Mouse (Mus musculus) myocyte (in vitro differentiated cells): ENCODE measurements around the gene Fcgr3.

Experiments
- CEBPB ChIP-seq: IDR thresholded peaks from 2 replicates; pipeline ENCODE4 v1.6.1; 2011; ENCODE audit warnings: mild to moderate bottlenecking, moderate library complexity; ENCODE audit not compliant: poor library complexity, insufficient read depth, severe bottlenecking
- MYOD1 ChIP-seq, 3 experiments: IDR thresholded peaks; one replicate each; pipeline ENCODE4 v1.6.1; 2011; ENCODE audit warnings: control low read depth in 2 of 3, low read depth in 2 of 3, mild to moderate bottlenecking in 2 of 3, moderate library complexity in 1 of 3; ENCODE audit not compliant: insufficient read length in 2 of 3, control insufficient read depth in 1 of 3
- MYOG ChIP-seq, 3 experiments: IDR thresholded peaks; one replicate each; pipeline ENCODE4 v1.6.1; 2011; ENCODE audit warnings: control low read depth in 2 of 3, low read depth in 2 of 3, mild to moderate bottlenecking in 2 of 3; ENCODE audit not compliant: insufficient read length in 2 of 3, control insufficient read depth in 1 of 3, insufficient read depth in 1 of 3
- POLR2A ChIP-seq: IDR thresholded peaks from one replicate; pipeline ENCODE4 v1.6.1; 2011; ENCODE audit warnings: low read depth, mild to moderate bottlenecking, control low read depth, moderate library complexity; ENCODE audit not compliant: insufficient read length
- REST ChIP-seq: IDR thresholded peaks from one replicate; pipeline ENCODE4 v1.6.1; 2011; ENCODE audit warnings: mild to moderate bottlenecking, control low read depth, moderate library complexity; ENCODE audit not compliant: insufficient read depth, insufficient read length
- TCF12 ChIP-seq: IDR thresholded peaks from one replicate; pipeline ENCODE4 v1.6.1; 2011; ENCODE audit warnings: mild to moderate bottlenecking, control low read depth; ENCODE audit not compliant: poor library complexity, insufficient read depth, severe bottlenecking
- TCF3 ChIP-seq: IDR thresholded peaks from one replicate; pipeline ENCODE4 v1.6.1; 2011; ENCODE audit warnings: low read depth, control low read depth; ENCODE audit not compliant: insufficient read length
- USF1 ChIP-seq: IDR thresholded peaks from one replicate; pipeline ENCODE4 v1.6.1; 2011; ENCODE audit warnings: low read depth, mild to moderate bottlenecking, control low read depth, moderate library complexity

GRCm38 (mm10) chr1:171089891-171090290, 25.2 kb upstream of the Fcgr3 start:
- TF ChIP-seq POLR2A = no peak
- no peak for TF ChIP-seq TCF3
- TF ChIP-seq TCF12 = no peak
- no peak for TF ChIP-seq REST
- no peak for TF ChIP-seq MYOG (IDR thresholded peaks at IDR 0.05; ENCODE audit: control insufficient read depth in 1 of 3, insufficient read depth in 1 of 3, insufficient read length in 2 of 3, low read depth in 2 of 3)
- no peak for TF ChIP-seq USF1
- no peak for TF ChIP-seq CEBPB
- no peak for TF ChIP-seq MYOD1 (IDR thresholded peaks at IDR 0.05; ENCODE audit: control insufficient read depth in 1 of 3, insufficient read length in 2 of 3, low read depth in 2 of 3)
